Mouse (Mus musculus): ENCODE results near the gene Coro7. TPM values are rescaled to one million over a fixed set of nuclear protein-coding genes. Genes with fewer than 3 reads are reported as not detected.

Coro7 gene
- polyA plus RNA-seq, 2 experiments from 2014 or later, result 102 to 174 TPM

GRCm38 (mm10) chr16:4613736-4614135, 65.8 kb downstream of the Coro7 start:
- no peak for ATAC-seq

- ATAC-seq, result no peak
These were observed 67.9 kb downstream of the Coro7 start for GRCm38 (mm10) chr16:4611676-4612075.

- ATAC-seq, result no peak
These were observed 68.4 kb downstream of the Coro7 start for GRCm38 (mm10) chr16:4611193-4611592.

DNA sequence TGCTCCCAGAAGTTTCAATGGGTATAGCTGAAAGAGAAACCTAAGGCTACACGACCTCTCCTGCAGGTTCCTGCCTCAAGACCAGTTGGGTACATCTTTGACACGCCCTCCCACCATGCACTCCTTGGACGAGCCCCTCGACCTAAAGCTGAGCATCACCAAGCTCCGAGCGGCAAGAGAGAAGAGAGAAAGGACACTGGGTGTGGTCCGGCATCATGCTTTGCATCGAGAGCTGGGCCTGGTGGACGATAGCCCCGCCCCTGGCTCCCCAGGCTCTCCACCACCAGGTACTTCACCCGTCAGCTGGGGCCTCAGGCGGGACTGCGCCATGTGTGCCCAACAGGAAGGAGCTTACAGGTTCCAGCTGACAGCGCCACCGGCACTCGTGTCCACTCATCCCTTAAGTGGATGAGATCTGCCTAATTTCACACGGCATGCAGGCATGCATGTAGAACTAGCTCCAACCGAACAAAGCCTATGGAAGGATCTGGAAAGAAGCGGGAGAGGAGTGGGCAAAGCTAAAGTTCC, 71.0 kb downstream of the Coro7 start:
- no peak for ATAC-seq

GRCm38 (mm10) chr16:4607818-4608531, 71.6 kb downstream of the Coro7 start:
- ATAC-seq, result peak; percentile 94

- ATAC-seq, result no peak
These were observed 73.0 kb downstream of the Coro7 start for GRCm38 (mm10) chr16:4606431-4607084.

DNA sequence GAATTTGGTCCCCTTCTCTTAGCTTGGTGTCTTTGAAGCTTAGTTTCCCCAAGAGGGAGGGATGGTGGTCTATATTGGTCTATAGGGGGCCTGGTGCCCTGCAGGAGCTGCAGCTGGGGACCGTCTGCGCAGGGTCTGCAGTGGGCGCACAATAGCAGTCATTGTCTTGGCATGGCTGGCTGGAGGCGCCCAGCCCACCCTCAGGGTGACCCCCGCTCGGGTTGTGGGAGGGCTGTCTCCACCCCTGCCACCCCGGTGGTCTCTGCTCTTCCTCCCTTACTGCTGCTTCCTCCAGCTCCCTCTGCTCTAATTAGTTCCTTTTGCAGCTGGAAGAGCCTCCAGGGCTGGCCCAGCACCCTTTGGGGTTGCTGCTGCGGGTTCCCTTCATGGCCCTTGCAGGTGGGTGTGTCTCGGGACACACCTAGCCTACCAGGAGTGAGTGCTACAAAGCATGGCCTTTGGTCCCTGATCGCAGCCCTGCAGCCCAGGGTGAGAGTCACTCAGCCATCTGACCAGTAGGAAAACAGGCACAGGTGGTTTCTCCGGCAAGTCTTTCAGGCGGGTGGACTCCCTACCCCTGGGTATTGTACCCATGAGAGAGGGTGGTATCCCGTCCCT, 74.0 kb downstream of the Coro7 start:
- no peak for ATAC-seq

- no peak for ATAC-seq
These were observed 75.2 kb downstream of the Coro7 start for GRCm38 (mm10) chr16:4604293-4604837.

DNA sequence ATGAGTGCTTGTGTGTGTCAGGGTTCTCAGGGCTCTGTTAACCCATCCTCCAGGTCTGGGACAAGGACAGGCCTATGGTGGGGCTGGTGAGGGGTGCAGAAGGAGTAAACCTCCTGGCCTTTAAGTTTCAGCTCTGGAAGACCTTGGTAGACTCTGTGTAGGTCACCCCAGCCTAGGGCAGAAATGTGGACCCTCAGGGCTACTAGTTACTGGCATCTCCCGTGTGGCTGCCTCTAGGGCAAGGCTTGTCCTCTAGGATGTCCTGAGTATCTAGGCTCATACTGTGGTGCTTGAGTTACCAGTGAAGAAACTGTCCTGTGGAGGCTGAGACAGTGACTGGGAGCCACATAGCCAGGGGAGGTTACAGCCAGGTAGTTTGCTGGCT, 76.1 kb downstream of the Coro7 start:
- ATAC-seq, result no peak

DNA sequence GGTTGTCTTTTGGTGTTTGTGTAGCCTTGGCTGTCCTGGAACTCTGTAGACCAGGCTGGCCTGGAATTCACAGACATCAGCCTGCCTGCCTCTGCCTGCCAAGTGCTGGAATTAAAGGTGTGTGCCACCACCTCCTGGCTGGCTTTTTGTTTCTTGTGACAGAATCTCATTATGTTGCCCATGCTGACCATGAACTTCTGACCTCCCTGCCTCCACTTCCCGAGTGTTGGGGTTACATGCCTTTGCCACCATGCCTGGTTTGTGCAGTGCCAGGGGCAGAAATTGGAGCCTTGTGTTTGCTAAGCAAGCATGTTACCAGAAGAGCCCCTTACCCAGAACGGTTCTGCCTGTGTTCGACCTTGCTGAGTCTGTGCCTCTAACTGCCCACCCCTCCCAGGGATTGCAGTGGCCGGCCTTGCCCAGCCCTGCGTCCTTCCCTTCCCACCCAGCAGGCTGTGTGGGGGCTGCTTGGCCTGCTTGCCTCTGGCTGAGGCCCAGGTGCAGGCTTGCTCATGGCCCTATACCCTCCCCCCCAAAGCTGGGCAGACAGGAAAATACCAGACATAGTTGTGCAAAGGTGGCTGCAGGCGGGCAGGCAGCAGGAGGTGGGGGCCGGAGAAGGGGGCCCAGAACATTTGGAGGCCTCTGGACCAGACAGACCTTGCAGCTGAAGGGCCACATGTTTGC, 76.7 kb downstream of the Coro7 start:
- no peak for ATAC-seq

DNA sequence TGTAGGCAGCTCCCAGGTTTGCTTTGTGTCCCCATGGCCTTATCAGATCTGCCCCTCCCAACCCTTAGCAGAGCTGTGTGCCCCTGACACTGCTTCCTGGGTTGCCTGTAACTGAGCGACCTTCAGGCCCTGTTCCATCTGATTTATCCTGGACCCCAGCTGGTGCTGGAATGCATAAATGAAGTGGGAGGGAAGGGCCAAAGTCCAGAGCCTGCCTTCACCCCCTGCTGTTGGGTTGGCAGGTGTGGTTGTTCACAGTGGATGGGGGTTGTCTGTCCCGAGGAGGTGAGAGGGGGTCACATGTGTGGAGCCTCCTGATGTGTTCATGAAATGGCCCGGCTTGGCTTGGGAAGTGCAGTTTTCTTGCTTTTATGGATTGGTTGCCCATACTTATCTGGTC, 77.4 kb downstream of the Coro7 start:
- ATAC-seq, result no peak

DNA sequence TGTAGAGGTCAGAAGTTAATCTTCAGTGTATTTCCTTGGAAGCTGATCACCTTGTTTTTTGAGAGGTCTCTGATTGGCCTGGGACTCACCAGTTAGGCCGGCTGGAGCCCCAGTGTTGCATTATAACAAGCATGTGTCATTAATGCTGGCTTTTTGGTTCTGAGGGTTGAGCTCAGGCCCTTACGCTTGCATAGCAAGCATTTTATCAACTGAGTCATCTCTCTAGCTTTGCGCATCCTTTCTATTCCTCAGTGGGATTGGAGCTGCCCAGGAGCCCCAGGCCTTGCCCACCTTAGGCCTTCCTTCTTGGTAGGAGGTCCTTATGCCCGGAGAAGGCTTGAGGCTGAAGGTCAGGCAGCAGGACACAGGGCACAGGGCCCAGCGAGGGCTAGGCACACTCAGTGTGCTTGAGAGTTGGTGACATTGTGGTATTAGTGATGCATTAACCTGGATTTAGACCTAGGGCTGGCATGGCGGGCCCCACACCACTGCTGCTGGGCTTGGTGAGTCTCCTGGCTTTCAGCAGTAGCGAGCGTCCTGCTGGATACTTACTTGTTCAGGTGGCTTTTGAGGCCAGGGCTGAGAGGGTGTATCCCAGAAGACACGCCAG, 78.8 kb downstream of the Coro7 start:
- ATAC-seq, result no peak

DNA sequence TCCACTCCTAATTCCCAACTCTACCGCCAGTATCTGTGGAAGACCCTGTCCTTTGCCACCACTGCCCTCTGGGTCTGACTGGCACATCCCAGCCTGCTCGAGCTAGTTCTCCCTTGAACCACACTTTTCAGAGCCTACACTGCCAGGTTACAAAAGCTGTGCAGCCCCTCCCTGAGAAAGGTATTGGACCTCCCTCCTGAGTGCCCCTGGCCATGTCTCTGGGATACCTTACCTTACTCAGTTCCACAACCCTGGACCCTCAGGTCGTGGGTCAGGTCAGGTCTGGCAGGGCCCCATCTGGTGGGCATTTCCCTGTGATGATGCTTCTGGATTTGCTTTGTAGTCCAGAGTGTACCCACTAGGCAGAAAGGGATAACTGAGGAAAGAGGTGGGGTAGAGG, 80.0 kb downstream of the Coro7 start:
- no peak for ATAC-seq

GRCm38 (mm10) chr16:4598891-4599543, 80.6 kb downstream of the Coro7 start:
- no peak for ATAC-seq

GRCm38 (mm10) chr16:4598041-4598440, 81.5 kb downstream of the Coro7 start:
- ATAC-seq, result no peak

GRCm38 (mm10) chr16:4597296-4597695, 82.3 kb downstream of the Coro7 start:
- no peak for ATAC-seq

DNA sequence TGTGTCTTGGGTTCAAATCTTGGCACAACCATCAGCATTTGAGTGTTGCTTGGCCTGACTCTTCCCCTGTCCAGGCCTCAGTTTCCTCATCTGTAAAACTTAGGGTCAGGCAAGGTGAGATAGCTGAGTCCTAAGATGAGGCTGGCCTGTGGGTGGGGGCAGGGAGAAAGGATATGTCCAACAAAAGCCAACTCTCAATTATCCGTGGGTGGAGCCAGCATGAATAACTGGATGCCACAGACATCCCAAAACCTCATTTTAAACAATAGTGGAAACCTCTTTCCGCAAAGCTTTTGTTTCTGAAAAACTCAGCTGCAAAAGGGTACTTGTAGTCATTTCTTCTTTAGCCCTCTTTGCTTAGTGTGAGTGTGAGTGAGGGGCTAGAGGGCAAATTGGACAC, 82.7 kb downstream of the Coro7 start:
- ATAC-seq, result no peak

DNA sequence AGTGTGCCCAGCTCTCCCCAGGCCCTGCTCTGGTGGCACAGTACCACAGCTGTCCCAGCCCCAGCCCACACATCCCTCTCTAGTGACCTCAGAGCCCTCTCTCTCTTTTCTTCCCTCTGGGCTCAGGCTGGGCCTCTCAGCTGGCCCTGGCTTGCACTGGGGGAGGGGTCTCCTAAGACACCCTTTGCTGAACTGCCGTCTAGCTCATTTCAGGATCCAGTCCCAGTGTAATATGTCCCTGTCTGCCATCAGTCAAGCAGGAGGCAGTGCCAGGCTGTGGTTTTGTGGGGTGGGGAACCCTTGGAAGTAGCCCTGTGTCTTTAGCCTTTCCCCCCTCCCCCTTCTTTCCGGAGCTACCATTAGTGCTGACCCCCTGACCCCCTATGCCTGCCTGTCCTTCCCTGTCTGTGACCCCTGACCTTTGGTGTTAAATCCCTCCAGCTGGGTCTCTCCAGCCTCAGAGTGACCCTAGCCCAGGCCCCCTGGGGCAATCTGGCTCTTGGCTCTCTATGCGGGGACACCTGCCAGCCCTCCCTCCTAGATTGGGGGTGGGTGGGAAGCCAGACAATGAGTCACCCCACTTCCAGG, 83.3 kb downstream of the Coro7 start:
- ATAC-seq, result no peak

DNA sequence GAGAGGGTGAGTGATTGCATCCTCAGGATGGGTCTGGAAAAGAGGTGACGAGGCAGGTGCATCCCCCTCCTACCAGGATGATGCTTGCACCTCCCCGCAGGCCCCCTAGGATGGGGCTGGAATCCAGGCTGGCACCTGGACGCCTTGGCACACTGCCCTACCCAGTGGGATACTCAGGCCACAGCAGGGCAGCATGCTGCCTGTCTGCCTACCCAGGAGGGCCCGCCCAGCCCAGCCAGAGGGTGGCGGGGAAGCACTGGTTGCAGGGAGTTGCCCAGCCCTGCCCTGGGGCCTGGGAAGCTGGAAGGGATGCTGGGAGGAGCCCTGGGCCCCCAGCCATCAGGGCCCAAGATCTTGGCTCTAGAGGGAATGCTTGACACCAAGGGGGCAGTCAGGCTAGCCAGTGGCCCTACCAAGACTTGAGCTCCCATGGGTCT, 84.0 kb downstream of the Coro7 start:
- no peak for ATAC-seq

- peak; percentile 51 for ATAC-seq
These were observed 84.6 kb downstream of the Coro7 start for GRCm38 (mm10) chr16:4594814-4595526.
